Mouse (Mus musculus) liver, postnatal 0 days (tissue): ENCODE data around the gene Aff2.

Experiments used
- CTCF ChIP-seq: sonication (generic); IDR thresholded peaks from 2 replicates; pipeline ENCODE4 v1.5.1; 2016; ENCODE audit warnings: antibody characterized with exemption, low read depth
- EP300 ChIP-seq: IDR thresholded peaks from 2 replicates; pipeline ENCODE4 v1.6.1; 2016; ENCODE audit warnings: antibody characterized with exemption, low read depth, mild to moderate bottlenecking

DNA sequence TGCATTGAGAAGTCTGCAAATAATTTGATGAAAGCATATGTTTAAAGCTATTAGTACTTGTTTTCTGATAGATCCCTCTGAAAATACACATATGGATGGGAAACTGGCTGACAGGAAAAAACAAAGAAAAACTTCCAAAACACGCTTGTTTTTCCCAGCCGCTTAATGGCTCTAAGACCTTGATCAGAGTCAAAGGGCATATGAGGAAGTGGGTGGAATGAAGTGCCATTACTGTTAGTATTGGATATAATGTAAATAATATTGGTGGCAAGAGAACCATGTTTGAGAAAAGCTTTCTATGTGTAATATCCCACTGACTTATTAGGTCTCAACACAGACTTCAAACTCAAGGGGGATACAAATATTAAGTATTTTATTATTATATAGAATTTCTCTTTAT is 455.0 kb downstream of the Aff2 start:
- TF ChIP-seq CTCF (no peak), EP300 (no peak)
